Mouse (Mus musculus): ENCODE results near the gene Slc15a1.

The Slc15a1 gene

DNA sequence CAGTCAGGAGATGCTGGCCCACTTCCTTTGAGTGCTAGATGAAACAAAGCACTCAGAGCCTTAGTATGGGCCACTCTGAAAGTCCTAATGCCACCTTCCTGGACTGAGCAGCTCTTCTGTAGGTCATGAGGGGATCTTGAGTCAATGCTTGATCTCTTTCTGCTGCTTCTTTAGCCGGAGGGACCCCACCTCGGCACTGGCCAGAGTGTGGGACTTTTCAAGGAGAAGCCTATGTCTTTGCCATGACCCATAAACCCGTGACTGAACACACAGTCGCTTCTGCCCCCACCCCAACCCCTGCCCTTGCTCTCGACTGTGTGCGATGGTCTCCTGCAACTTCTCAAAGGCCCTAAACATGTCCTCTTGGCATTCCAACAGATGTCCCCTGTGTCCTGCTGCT, 52.8 kb downstream of the Slc15a1 start:
- DNase-seq (ENCODE audit: low read depth, low spot score), result no peak

- no peak for DNase-seq (ENCODE audit: low read depth, low spot score)
Observed at GRCm38 (mm10) chr14:121451424-121452029, 53.5 kb downstream of the Slc15a1 start.

GRCm38 (mm10) chr14:121450504-121451423, 54.3 kb downstream of the Slc15a1 start:
- peak; percentile 51 for DNase-seq (ENCODE audit: low read depth, low spot score)

- DNase-seq (ENCODE audit: low read depth, low spot score), result no peak
Observed at GRCm38 (mm10) chr14:121446951-121447350, 58.1 kb downstream of the Slc15a1 start.

DNA sequence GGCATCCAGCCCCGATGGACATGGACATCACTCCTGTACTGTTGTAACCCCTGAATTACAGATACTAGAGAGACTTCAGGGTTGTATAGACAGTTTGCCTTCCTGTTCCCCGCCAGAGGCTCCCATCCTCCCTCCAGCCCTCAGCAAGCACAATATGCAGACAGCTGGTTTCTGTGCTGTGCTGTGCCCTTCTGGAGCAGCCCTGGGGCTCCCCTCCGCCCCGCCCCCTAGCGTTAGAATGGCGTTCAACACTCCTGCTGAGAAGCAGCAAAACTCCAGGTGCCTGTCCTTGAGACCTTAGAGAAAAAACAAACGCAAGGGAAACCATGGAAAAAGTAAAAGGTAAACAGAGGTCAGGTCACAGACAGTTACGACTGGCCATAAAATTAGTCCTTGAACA, 59.9 kb downstream of the Slc15a1 start:
- DNase-seq (ENCODE audit: low read depth, low spot score), result peak; percentile 33

GRCm38 (mm10) chr14:121440807-121441206, 64.2 kb downstream of the Slc15a1 start:
- no peak for DNase-seq (ENCODE audit: low read depth, low spot score)

DNA sequence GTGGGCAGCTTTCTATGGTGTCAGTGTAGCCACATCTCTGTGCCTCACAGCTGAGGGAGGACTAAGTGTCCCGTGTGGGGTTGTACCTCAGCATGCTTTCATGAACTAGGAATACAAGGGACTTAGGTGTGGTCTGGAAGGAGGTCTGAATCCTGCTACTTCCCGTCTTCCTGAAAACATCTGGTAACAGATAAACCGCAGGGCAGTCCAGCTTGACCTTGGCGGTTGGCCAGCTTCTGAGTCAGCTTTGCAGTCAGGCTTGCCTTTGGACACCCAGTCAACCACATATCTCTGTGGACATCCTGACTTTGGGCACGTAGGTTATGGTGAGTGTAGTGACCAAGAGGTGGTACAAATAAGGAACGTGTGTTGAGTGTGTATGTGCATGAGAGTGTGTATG, 68.0 kb downstream of the Slc15a1 start:
- DNase-seq (ENCODE audit: low read depth, low spot score), result no peak

GRCm38 (mm10) chr14:121436455-121436854, 68.6 kb downstream of the Slc15a1 start:
- DNase-seq (ENCODE audit: low read depth, low spot score), result no peak

GRCm38 (mm10) chr14:121435794-121436193, 69.3 kb downstream of the Slc15a1 start:
- DNase-seq (ENCODE audit: low read depth, low spot score), result no peak

- DNase-seq (ENCODE audit: low read depth, low spot score), result no peak
Observed at GRCm38 (mm10) chr14:121431261-121431660, 73.8 kb downstream of the Slc15a1 start.

DNA sequence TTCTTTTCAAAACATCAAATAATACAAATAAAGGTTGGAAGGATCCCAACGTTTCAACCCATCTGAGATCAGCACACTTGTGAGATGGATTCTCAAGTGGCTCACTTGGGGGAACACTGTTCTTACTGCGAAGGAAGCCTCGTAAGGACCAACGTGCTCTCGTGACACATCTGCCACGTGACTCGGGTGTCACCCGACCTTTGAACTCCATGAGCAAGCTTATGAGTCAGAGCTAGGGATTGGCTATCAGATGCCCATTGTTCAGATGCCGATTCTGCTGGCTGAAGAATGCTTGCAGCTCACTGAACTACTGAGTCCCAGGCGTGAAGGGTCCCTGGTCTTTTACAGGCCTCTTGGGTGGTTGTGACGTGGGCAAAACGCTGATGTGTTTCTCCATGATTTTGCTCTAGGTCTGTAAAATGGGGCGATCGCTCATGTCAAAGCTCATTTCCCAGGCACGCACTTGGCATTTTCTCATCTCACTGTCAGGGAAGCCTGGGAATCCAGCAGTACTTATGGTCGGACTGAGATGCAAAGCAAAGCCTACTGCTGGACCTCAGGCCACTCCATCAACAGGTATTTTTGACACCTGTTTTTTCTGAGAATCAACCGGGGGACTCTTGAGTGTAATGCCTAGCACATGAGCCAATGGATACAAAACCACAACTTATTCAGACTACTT, 75.1 kb downstream of the Slc15a1 start:
- DNase-seq (ENCODE audit: low read depth, low spot score), result no peak

DNA sequence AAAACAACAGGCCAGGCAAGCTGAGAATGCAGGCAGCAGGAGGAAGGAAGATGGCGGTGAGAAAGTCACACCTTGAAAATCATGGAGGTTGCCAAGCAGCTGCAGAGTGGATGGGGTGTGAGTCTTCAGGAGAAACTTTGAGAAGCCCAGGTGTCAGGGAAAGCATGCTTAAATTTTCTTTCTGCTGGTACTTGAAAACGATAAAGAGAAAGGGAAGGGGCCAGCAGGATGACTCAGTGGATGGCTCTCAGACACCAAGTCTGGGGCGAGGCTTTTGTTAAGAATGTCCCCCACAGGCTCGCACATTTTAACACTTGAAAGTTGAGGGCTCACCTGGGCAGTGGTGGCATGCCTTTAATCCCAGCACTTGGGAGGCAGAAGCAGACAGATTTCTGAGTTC, 76.9 kb downstream of the Slc15a1 start:
- DNase-seq (ENCODE audit: low read depth, low spot score), result no peak

GRCm38 (mm10) chr14:121426743-121427142, 78.3 kb downstream of the Slc15a1 start:
- DNase-seq (ENCODE audit: low read depth, low spot score), result no peak

- no peak for DNase-seq (ENCODE audit: low read depth, low spot score)
Observed at GRCm38 (mm10) chr14:121425004-121425793, 79.9 kb downstream of the Slc15a1 start.

GRCm38 (mm10) chr14:121423341-121423751, 81.7 kb downstream of the Slc15a1 start:
- no peak for DNase-seq (ENCODE audit: low read depth, low spot score)

DNA sequence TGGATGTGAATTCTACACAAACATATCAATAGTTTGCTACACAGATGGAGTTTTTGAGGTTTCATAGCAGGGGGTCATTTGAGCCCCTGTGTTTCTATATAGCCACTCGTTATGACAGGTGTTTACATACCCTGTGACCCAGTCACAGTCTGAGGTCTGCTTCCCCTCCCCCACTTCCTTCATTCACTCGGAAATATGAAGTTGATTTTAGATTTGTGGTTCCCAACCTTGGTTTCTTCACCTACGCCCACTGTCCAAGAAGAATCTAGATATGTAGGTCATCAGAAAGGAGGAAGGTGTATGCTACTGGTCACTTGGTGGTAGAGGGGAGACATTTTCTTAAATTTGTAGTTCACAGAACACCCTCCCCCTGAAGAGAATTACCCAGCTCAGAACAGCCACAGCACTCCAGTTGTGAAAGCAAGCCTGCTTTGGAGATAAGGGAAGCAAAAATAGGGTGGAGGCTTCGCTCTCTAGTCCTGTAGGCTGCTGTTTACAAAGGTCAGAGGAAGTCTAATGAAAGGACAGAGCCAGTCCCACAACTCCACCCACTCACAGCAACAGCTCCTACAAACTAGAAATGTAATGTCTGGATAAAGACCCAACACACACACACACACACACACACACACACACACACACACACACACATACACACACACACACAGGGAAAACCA, 82.2 kb downstream of the Slc15a1 start:
- DNase-seq (ENCODE audit: low read depth, low spot score), result no peak

DNA sequence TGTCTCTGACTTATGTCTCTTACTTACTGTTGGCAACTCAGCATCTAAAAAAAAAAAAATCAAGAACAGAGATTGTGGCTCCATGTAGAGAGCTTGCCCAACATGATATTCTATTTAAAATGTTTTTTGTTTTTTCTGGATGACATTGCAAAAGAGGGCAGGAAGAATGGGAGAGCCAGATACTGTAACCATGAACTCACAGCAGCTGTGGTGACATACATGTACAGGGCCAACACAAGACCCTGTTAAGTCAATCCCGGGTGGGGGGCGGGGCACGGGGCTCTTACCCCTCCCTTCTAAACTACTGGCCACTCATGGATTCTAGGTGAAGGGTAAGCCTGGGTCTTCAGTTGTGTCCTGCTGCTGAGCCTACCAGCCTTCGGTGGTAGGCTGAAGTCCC, 83.1 kb downstream of the Slc15a1 start:
- DNase-seq (ENCODE audit: low read depth, low spot score), result no peak

DNA sequence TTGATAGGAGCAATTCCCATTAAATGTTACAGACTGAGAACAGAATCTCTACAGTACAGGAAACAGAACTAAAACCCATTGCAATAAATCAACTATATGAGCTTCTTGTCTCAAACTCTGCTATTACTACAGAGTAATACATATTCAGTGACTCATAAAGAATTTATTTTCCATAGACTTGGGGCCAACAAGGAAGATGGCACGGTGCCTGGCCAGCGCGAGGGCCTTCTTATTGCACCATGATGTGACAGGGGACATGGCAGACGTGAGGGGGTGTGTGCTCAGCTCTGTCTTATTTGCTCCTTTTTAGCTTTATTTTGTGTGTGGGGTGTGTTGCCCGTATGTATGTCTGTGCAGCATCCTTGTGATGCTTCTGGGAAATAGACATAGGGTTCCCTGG, 87.5 kb downstream of the Slc15a1 start:
- no peak for DNase-seq (ENCODE audit: low read depth, low spot score)

GRCm38 (mm10) chr14:121416626-121417319, 88.3 kb downstream of the Slc15a1 start:
- DNase-seq (ENCODE audit: low read depth, low spot score), result no peak

- no peak for DNase-seq (ENCODE audit: low read depth, low spot score)
Observed at GRCm38 (mm10) chr14:121414635-121415241, 90.3 kb downstream of the Slc15a1 start.
